Comparison of ENCODE assay signal across 8 mouse cellular contexts in genomic region chr4:147903601-147904000, GRCm38 (mm10). TPM values are rescaled to one million over a fixed set of nuclear protein-coding genes. Genes with fewer than 3 reads are reported as not detected.
DNase-seq lines count a peak whose midpoint lies in the region; ATAC-seq and TF ChIP-seq lines count a peak whose summit lies in the region.

No protein-coding gene starts in this region.

- TF ChIP-seq POLR2A in kidney, adult 2 months (IDR thresholded peaks at IDR 0.05; ENCODE audit: low read depth, low read length), result no peak

- H3K36me3 ChIP-seq in kidney, adult 2 months (ENCODE audit: control insufficient read depth, insufficient read depth, low read length), result no peaks in the 10 kb centered on the region; the same call in none of the 2 replicates
- peaks cover 41% of the 10 kb centered on the region for H3K36me3 ChIP-seq in hindbrain, embryonic 13.5 days
- peaks cover 40% of the 10 kb centered on the region for H3K36me3 ChIP-seq in midbrain, embryonic 14.5 days (ENCODE audit: control insufficient read depth, insufficient read depth, low read length)

- no peak for ATAC-seq in hindbrain, embryonic 13.5 days (ENCODE audit: low FRiP score)
- ATAC-seq in midbrain, embryonic 14.5 days (ENCODE audit: low FRiP score, low TSS enrichment), result no peak

- peak overlapping the region; percentile 76 for H3K4me2 ChIP-seq in hindbrain, embryonic 13.5 days
- peak overlapping the region; percentile 72 for H3K4me2 ChIP-seq in midbrain, embryonic 14.5 days (ENCODE audit: low read length)

- no peak for DNase-seq in kidney, adult 2 months
- DNase-seq in kidney, postnatal 4 days, result no peak
- DNase-seq in adrenal gland, postnatal 36 days, result peak; percentile 38 to 71
- no peak for DNase-seq in midbrain, embryonic 14.5 days
- DNase-seq in right cerebral cortex, postnatal 14 days, result no peak
- no peak for DNase-seq in right cerebral cortex, postnatal 36 days (ENCODE audit: low spot score in 2 of 2)
- DNase-seq in layer of hippocampus, adult 18-20 months (ENCODE audit: low spot score in 2 of 2), result no peak

- H3K27ac ChIP-seq in kidney, adult 2 months (ENCODE audit: insufficient read depth, low read depth, low read length), result peak overlapping the region; percentile 97
- no peak overlapping the region for H3K27ac ChIP-seq in hindbrain, embryonic 13.5 days
- H3K27ac ChIP-seq in midbrain, embryonic 14.5 days (replicated peaks; ENCODE audit: low read depth, low read length), result no peak overlapping the region

- H3K4me3 ChIP-seq in kidney, adult 2 months (ENCODE audit: insufficient read depth, low read depth, low read length), result peak overlapping the region; percentile 79
- H3K4me3 ChIP-seq in hindbrain, embryonic 13.5 days, result peak overlapping the region; percentile 84
- peak overlapping the region; percentile 91 for H3K4me3 ChIP-seq in midbrain, embryonic 14.5 days (replicated peaks; ENCODE audit: low read depth, low read length)

- H3K9me3 ChIP-seq in hindbrain, embryonic 13.5 days, result no peaks in the 10 kb centered on the region
- no peaks in the 10 kb centered on the region for H3K9me3 ChIP-seq in midbrain, embryonic 14.5 days (ENCODE audit: control insufficient read depth, low read length)

- peak overlapping the region; percentile 88 for H3K9ac ChIP-seq in hindbrain, embryonic 13.5 days
- H3K9ac ChIP-seq in midbrain, embryonic 14.5 days (replicated peaks; ENCODE audit: low read length), result peak overlapping the region; percentile 88

- 0 out of 2 replicates have a peak, but pooled peaks cover 9% of the 10 kb centered on the region for H3K4me1 ChIP-seq in kidney, adult 2 months (ENCODE audit: control insufficient read depth, insufficient read depth, low read length)
- H3K4me1 ChIP-seq in hindbrain, embryonic 13.5 days (replicated peaks), result peaks cover 20% of the 10 kb centered on the region
- H3K4me1 ChIP-seq in midbrain, embryonic 14.5 days (ENCODE audit: control insufficient read depth, insufficient read depth, low read length), result peaks cover 13% of the 10 kb centered on the region; the same call in 1 of the 2 replicates

- no peaks in the 10 kb centered on the region for H3K27me3 ChIP-seq in kidney, adult 2 months (replicated peaks; ENCODE audit: control insufficient read depth, insufficient read depth, low read length)
- H3K27me3 ChIP-seq in hindbrain, embryonic 13.5 days, result no peaks in the 10 kb centered on the region
- no peaks in the 10 kb centered on the region for H3K27me3 ChIP-seq in midbrain, embryonic 14.5 days (ENCODE audit: control insufficient read depth, insufficient read depth, low read length)

- no peak for TF ChIP-seq CTCF in kidney, adult 2 months (conservative IDR thresholded peaks at IDR 0.05; ENCODE audit: insufficient read depth, insufficient read length, low read depth, low read length)

- WGBS in kidney, adult 2 months, result 35% methylated on average over 3 of the region's 3 CpGs
- 86% methylated on average over 3 of the region's 3 CpGs for WGBS in hindbrain, embryonic 13.5 days
- WGBS in midbrain, embryonic 14.5 days, result 79% methylated on average over 3 of the region's 3 CpGs

RNA-seq across cellular contexts. Expression of gene Mfn2, which starts 0.9 kb away (rescaled TPM):
- 82.8 and 85.5 TPM in 2 replicates for polyA plus RNA-seq in kidney, adult 2 months (2012; rRNA removed)
- 100 to 1,000 TPM; 150 to 219 TPM for total RNA-seq in adrenal gland, postnatal 36 days (2021)
- 82.6 and 86.9 TPM in 2 replicates for polyA plus RNA-seq in hindbrain, embryonic 13.5 days (2015; fragmentation: Nextera tagmentation; extraction: Ambion mirVana)
- 56.9 and 77.2 TPM in 2 replicates for polyA plus RNA-seq in midbrain, embryonic 14.5 days (2014; fragmentation: Nextera tagmentation; extraction: Ambion mirVana)
- total RNA-seq in layer of hippocampus, adult 18-20 months (2021), result 100 to 1,000 TPM; 204 to 206 TPM

RNA-seq across cellular contexts. Expression of gene Plod1, which starts 33.0 kb away (rescaled TPM):
- polyA plus RNA-seq in kidney, adult 2 months (2012; rRNA removed), result 42.1 and 45.9 TPM in 2 replicates
- total RNA-seq in adrenal gland, postnatal 36 days (2021), result 10 to 100 TPM; 35.1 to 47.1 TPM
- 26.6 and 28.1 TPM in 2 replicates for polyA plus RNA-seq in hindbrain, embryonic 13.5 days (2015; fragmentation: Nextera tagmentation; extraction: Ambion mirVana)
- polyA plus RNA-seq in midbrain, embryonic 14.5 days (2014; fragmentation: Nextera tagmentation; extraction: Ambion mirVana), result 13.5 and 20.7 TPM in 2 replicates
- total RNA-seq in layer of hippocampus, adult 18-20 months (2021), result 10 to 100 TPM; 20.1 to 20.3 TPM

RNA-seq across cellular contexts. Expression of gene Fv1, which starts 34.8 kb away (rescaled TPM):
- polyA plus RNA-seq in kidney, adult 2 months (2012; rRNA removed), result 1.0 and 1.4 TPM in 2 replicates
- 10 to 100 TPM in 1 of 2 experiments, 1 to 10 TPM in 1; 9.8 to 10.2 TPM for total RNA-seq in adrenal gland, postnatal 36 days (2021)
- polyA plus RNA-seq in hindbrain, embryonic 13.5 days (2015; fragmentation: Nextera tagmentation; extraction: Ambion mirVana), result 10.9 and 12.0 TPM in 2 replicates
- 4.9 and 8.7 TPM in 2 replicates for polyA plus RNA-seq in midbrain, embryonic 14.5 days (2014; fragmentation: Nextera tagmentation; extraction: Ambion mirVana)
- 10 to 100 TPM in 1 of 2 experiments, 1 to 10 TPM in 1; 8.9 to 11.0 TPM for total RNA-seq in layer of hippocampus, adult 18-20 months (2021)

RNA-seq across cellular contexts. Expression of gene Miip, which starts 35.0 kb away (rescaled TPM):
- 27.7 and 35.6 TPM in 2 replicates for polyA plus RNA-seq in kidney, adult 2 months (2012; rRNA removed)
- 10 to 100 TPM; 16.0 to 20.6 TPM for total RNA-seq in adrenal gland, postnatal 36 days (2021)
- 43.3 and 46.5 TPM in 2 replicates for polyA plus RNA-seq in hindbrain, embryonic 13.5 days (2015; fragmentation: Nextera tagmentation; extraction: Ambion mirVana)
- 25.4 and 37.2 TPM in 2 replicates for polyA plus RNA-seq in midbrain, embryonic 14.5 days (2014; fragmentation: Nextera tagmentation; extraction: Ambion mirVana)
- 10 to 100 TPM; 19.7 to 20.2 TPM for total RNA-seq in layer of hippocampus, adult 18-20 months (2021)

RNA-seq across cellular contexts. Expression of gene 2510039O18Rik, which starts 37.1 kb away (rescaled TPM):
- 62.6 and 82.4 TPM in 2 replicates for polyA plus RNA-seq in kidney, adult 2 months (2012; rRNA removed)
- total RNA-seq in adrenal gland, postnatal 36 days (2021), result 10 to 100 TPM; 48.1 to 51.0 TPM
- polyA plus RNA-seq in hindbrain, embryonic 13.5 days (2015; fragmentation: Nextera tagmentation; extraction: Ambion mirVana), result 12.6 and 13.0 TPM in 2 replicates
- 15.5 and 15.8 TPM in 2 replicates for polyA plus RNA-seq in midbrain, embryonic 14.5 days (2014; fragmentation: Nextera tagmentation; extraction: Ambion mirVana)
- 10 to 100 TPM; 28.2 to 30.1 TPM for total RNA-seq in layer of hippocampus, adult 18-20 months (2021)

Comparison
In these comparisons a context has a peak if more than half of its experiments do, and no peak if none do; other contexts are left out.
1. DNase-seq: peak in adrenal gland, postnatal 36 days (2 of 2); none in kidney, adult 2 months (single experiment), kidney, postnatal 4 days (0 of 2), midbrain, embryonic 14.5 days (single experiment), right cerebral cortex, postnatal 14 days (single experiment), right cerebral cortex, postnatal 36 days (0 of 2) and layer of hippocampus, adult 18-20 months (0 of 2).
2. Peak in every context shown above with its lines, with median percentiles within 50 percentile points of each other: H3K4me3 ChIP-seq.